Comparison of ENCODE assay signal across 14 mouse cellular contexts in genomic region chr6:43657845-43658244, GRCm38 (mm10).
"Had no signal": no experiment of that assay in that cellular context is flagged by ENCODE, and none has a peak within 500 bp of the region (broad histone marks: within the 10 kb centered on the region; RNA-seq: fewer than 3 reads in every experiment).

No protein-coding gene starts in this region.

- H3K9me3 ChIP-seq: limb, embryonic 12.5 days; midbrain, embryonic 10.5 days; neural tube, embryonic 15.5 days had no signal

- H3K9ac ChIP-seq: limb, embryonic 12.5 days; neural tube, embryonic 15.5 days had no signal

- H3K27me3 ChIP-seq: limb, embryonic 12.5 days; neural tube, embryonic 15.5 days had no signal

- H3K4me1 ChIP-seq: limb, embryonic 12.5 days; midbrain, embryonic 10.5 days; neural tube, embryonic 15.5 days had no signal

- H3K27ac ChIP-seq: limb, embryonic 12.5 days; midbrain, embryonic 10.5 days; neural tube, embryonic 15.5 days had no signal

- H3K4me3 ChIP-seq: limb, embryonic 12.5 days; midbrain, embryonic 10.5 days; myocyte; neural tube, embryonic 15.5 days had no signal

- H3K36me3 ChIP-seq: limb, embryonic 12.5 days; midbrain, embryonic 10.5 days; neural tube, embryonic 15.5 days had no signal

- DNase-seq: kidney, adult 8-10 months; kidney, postnatal 25 days; layer of hippocampus, adult 9-11 months; layer of hippocampus, postnatal 36 days; midbrain, embryonic 14.5 days; thymus, adult 18-20 months; thymus, postnatal 14 days had no signal

- H3K4me2 ChIP-seq: limb, embryonic 12.5 days; neural tube, embryonic 15.5 days had no signal

- ATAC-seq: hindbrain, embryonic 16.5 days; inflammation-experienced regulatory T-cells, adult 6 months; intestine, postnatal 0 days had no signal
